In genomic region chr7:5047313-5047712, GRCm38 (mm10) we compare ENCODE assay signal across 10 mouse cellular contexts. TPM values are rescaled to one million over a fixed set of nuclear protein-coding genes. Genes with fewer than 3 reads are reported as not detected.
DNase-seq lines count a peak whose midpoint lies in the region; ATAC-seq and TF ChIP-seq lines count a peak whose summit lies in the region.
"Had no signal": no experiment of that assay in that cellular context is flagged by ENCODE, and none has a peak within 500 bp of the region (broad histone marks: within the 10 kb centered on the region; RNA-seq: fewer than 3 reads in every experiment).

No protein-coding gene starts in this region.

- TF ChIP-seq CTCF in left cerebral cortex, adult 2 months (IDR thresholded peaks at IDR 0.05), result peak; percentile 52

- no peaks in the 10 kb centered on the region for H3K9me3 ChIP-seq in hindbrain, embryonic 16.5 days (ENCODE audit: control insufficient read depth, low read length)

- WGBS in hindbrain, embryonic 16.5 days, result 31% methylated on average over 2 of the region's 2 CpGs

- H3K9ac ChIP-seq in hindbrain, embryonic 16.5 days (ENCODE audit: low read depth, low read length), result no peak overlapping the region

- ATAC-seq in cerebellum, adult (ENCODE audit: insufficient number of reproducible peaks, low FRiP score, low TSS enrichment), result no peak
- ATAC-seq in megakaryocyte progenitor cell, adult 5-6 weeks (replicated peaks; ENCODE audit: poor library complexity), result peak; percentile 67
- no peak for ATAC-seq in hindbrain, embryonic 16.5 days

- no peaks in the 10 kb centered on the region for H3K27me3 ChIP-seq in hindbrain, embryonic 16.5 days (replicated peaks; ENCODE audit: control insufficient read depth, insufficient read depth, low read length)

- no peak overlapping the region for H3K4me2 ChIP-seq in hindbrain, embryonic 16.5 days (ENCODE audit: low read length)

- H3K27ac ChIP-seq in left cerebral cortex, adult 2 months, result no peak overlapping the region
- no peak overlapping the region for H3K27ac ChIP-seq in hindbrain, embryonic 16.5 days (ENCODE audit: low read depth, low read length)

- H3K4me1 ChIP-seq in hindbrain, embryonic 16.5 days (ENCODE audit: control insufficient read depth, insufficient read depth, low read depth, low read length), result peaks cover 11% of the 10 kb centered on the region

- DNase-seq in cerebellum, postnatal 14 days, result peak; percentile 59 to 68
- DNase-seq in left cerebral cortex, adult 2 months (ENCODE audit: extremely low spot score in 1 of 2, low spot score in 2 of 2), result no peak
- no peak for DNase-seq in left cerebral cortex, postnatal 14 days (ENCODE audit: low spot score in 2 of 2)
- peak; percentile 49 for DNase-seq in ZHBTc4 (ENCODE audit: low read depth, low spot score)
- no peak for DNase-seq in urinary bladder, adult 2 months (ENCODE audit: low spot score)

- intact Hi-C loops in left cerebral cortex, adult 2 months (cut with DNase I), result loop anchor here (2.0 kb wide), 1 partner anchor 105 kb away; no protein-coding TSS in a partner anchor
- intact Hi-C loops in left cerebral cortex, postnatal 14 days (cut with DNase I), result loop anchor here (5.0 kb wide), 1 partner anchor 105 kb away; no protein-coding TSS in a partner anchor

- H3K4me3 ChIP-seq in left cerebral cortex, adult 2 months, result no peak overlapping the region
- H3K4me3 ChIP-seq in hindbrain, embryonic 16.5 days (ENCODE audit: low read length), result no peak overlapping the region

- no peaks in the 10 kb centered on the region for H3K36me3 ChIP-seq in hindbrain, embryonic 16.5 days (ENCODE audit: control insufficient read depth, insufficient read depth, low read length)

RNA-seq across cellular contexts. Expression of gene Zfp580, which starts 4.0 kb away (rescaled TPM):
- total RNA-seq in left cerebral cortex, adult 2 months (2021), result 10 to 100 TPM; 30.5 to 32.5 TPM
- 10 to 100 TPM; 56.1 to 62.8 TPM for total RNA-seq in left cerebral cortex, postnatal 14 days (2021)
- total RNA-seq in megakaryocyte progenitor cell, adult 5-6 weeks (2015), result 2.3 and 3.0 TPM in 2 replicates
- total RNA-seq in megakaryocyte progenitor cell, adult 5-6 weeks (2017), result 0.24 and 0.67 TPM in 2 replicates
- polyA plus RNA-seq in urinary bladder, adult 2 months (2012; rRNA removed), result 12.1 and 19.8 TPM in 2 replicates
- polyA plus RNA-seq in hindbrain, embryonic 16.5 days (2015; fragmentation: Nextera tagmentation; extraction: Ambion mirVana), result 103 and 108 TPM in 2 replicates

RNA-seq across cellular contexts. Expression of gene Zfp784, which starts 9.1 kb away (rescaled TPM):
- 1 to 10 TPM; 4.2 to 5.5 TPM for total RNA-seq in left cerebral cortex, adult 2 months (2021)
- 1 to 10 TPM; 5.4 TPM for total RNA-seq in left cerebral cortex, postnatal 14 days (2021)
- total RNA-seq in megakaryocyte progenitor cell, adult 5-6 weeks (2015), result 0.72 and 1.5 TPM in 2 replicates
- total RNA-seq in megakaryocyte progenitor cell, adult 5-6 weeks (2017), result 1.6 and 1.7 TPM in 2 replicates
- polyA plus RNA-seq in urinary bladder, adult 2 months (2012; rRNA removed), result 9.5 and 9.6 TPM in 2 replicates
- 9.7 and 10.2 TPM in 2 replicates for polyA plus RNA-seq in hindbrain, embryonic 16.5 days (2015; fragmentation: Nextera tagmentation; extraction: Ambion mirVana)

RNA-seq across cellular contexts. Expression of gene 4632433K11Rik, which starts 13.4 kb away (rescaled TPM):
- total RNA-seq in left cerebral cortex, adult 2 months (2021), result not detected
- not detected for total RNA-seq in left cerebral cortex, postnatal 14 days (2021)
- total RNA-seq in megakaryocyte progenitor cell, adult 5-6 weeks (2015), result not detected in 2 replicates
- total RNA-seq in megakaryocyte progenitor cell, adult 5-6 weeks (2017), result 0.88 TPM in 1 of 2 replicates, not detected in the other
- not detected in 2 replicates for polyA plus RNA-seq in urinary bladder, adult 2 months (2012; rRNA removed)
- not detected in 2 replicates for polyA plus RNA-seq in hindbrain, embryonic 16.5 days (2015; fragmentation: Nextera tagmentation; extraction: Ambion mirVana)
- polyA plus RNA-seq: large intestine, adult 2 months; stomach, embryonic 16.5 days had no signal

RNA-seq across cellular contexts. Expression of gene U2af2, which starts 14.6 kb away (rescaled TPM):
- 100 to 1,000 TPM; 183 to 187 TPM for total RNA-seq in left cerebral cortex, adult 2 months (2021)
- total RNA-seq in left cerebral cortex, postnatal 14 days (2021), result 100 to 1,000 TPM; 166 to 173 TPM
- total RNA-seq in megakaryocyte progenitor cell, adult 5-6 weeks (2015), result 99.3 TPM in 2 replicates
- 225 and 247 TPM in 2 replicates for total RNA-seq in megakaryocyte progenitor cell, adult 5-6 weeks (2017)
- polyA plus RNA-seq in urinary bladder, adult 2 months (2012; rRNA removed), result 160 and 166 TPM in 2 replicates
- polyA plus RNA-seq in hindbrain, embryonic 16.5 days (2015; fragmentation: Nextera tagmentation; extraction: Ambion mirVana), result 91.8 and 103 TPM in 2 replicates

RNA-seq across cellular contexts. Expression of gene Ccdc106, which starts 27.0 kb away (rescaled TPM):
- 10 to 100 TPM; 53.3 to 59.1 TPM for total RNA-seq in left cerebral cortex, adult 2 months (2021)
- 10 to 100 TPM; 65.7 to 68.5 TPM for total RNA-seq in left cerebral cortex, postnatal 14 days (2021)
- total RNA-seq in megakaryocyte progenitor cell, adult 5-6 weeks (2015), result 0.57 TPM in 1 of 2 replicates, not detected in the other
- 0.21 TPM in 1 of 2 replicates, not detected in the other for total RNA-seq in megakaryocyte progenitor cell, adult 5-6 weeks (2017)
- 13.1 and 13.7 TPM in 2 replicates for polyA plus RNA-seq in urinary bladder, adult 2 months (2012; rRNA removed)
- 67.3 and 74.5 TPM in 2 replicates for polyA plus RNA-seq in hindbrain, embryonic 16.5 days (2015; fragmentation: Nextera tagmentation; extraction: Ambion mirVana)

Comparison
In these comparisons a context has a peak if more than half of its experiments do, and no peak if none do; other contexts are left out.
1. DNase-seq: peak in cerebellum, postnatal 14 days (2 of 2) and ZHBTc4 (single experiment); none in left cerebral cortex, adult 2 months (0 of 2), left cerebral cortex, postnatal 14 days (0 of 2) and urinary bladder, adult 2 months (single experiment).
2. RNA of gene Zfp580, which starts 4.0 kb away (total RNA-seq): 56.1 to 62.8 TPM in left cerebral cortex, postnatal 14 days and 30.5 to 32.5 TPM in left cerebral cortex, adult 2 months; 0.24 to 3.0 TPM in megakaryocyte progenitor cell, adult 5-6 weeks; every median in the first group is over 4 times any median in the second.